Mouse (Mus musculus) cerebellum, adult 8-10 months (tissue): Measurements from ENCODE around the gene Igfbp6.

Experiments used
- DNase-seq: peaks from one replicate; pipeline ENCODE4 v3.0.0; 2022

The Igfbp6 gene

GRCm38 (mm10) chr15:102178279-102178678 lies 34.1 kb downstream of the Igfbp6 start:
- peak; percentile 89 for DNase-seq

- no peak for DNase-seq
Measured at GRCm38 (mm10) chr15:102179106-102179505, 34.9 kb downstream of the Igfbp6 start.

- no peak for DNase-seq
Measured at GRCm38 (mm10) chr15:102179924-102180323, 35.8 kb downstream of the Igfbp6 start.

GRCm38 (mm10) chr15:102183076-102183475 lies 38.9 kb downstream of the Igfbp6 start:
- no peak for DNase-seq

- DNase-seq, result no peak
Measured at GRCm38 (mm10) chr15:102186239-102186638, 42.1 kb downstream of the Igfbp6 start.

GRCm38 (mm10) chr15:102188096-102188495 lies 43.9 kb downstream of the Igfbp6 start:
- no peak for DNase-seq

GRCm38 (mm10) chr15:102188883-102189282 lies 44.7 kb downstream of the Igfbp6 start:
- no peak for DNase-seq

GRCm38 (mm10) chr15:102191699-102192098 lies 47.5 kb downstream of the Igfbp6 start:
- no peak for DNase-seq

GRCm38 (mm10) chr15:102192271-102192812 lies 48.2 kb downstream of the Igfbp6 start:
- no peak for DNase-seq

GRCm38 (mm10) chr15:102192820-102193386 lies 48.7 kb downstream of the Igfbp6 start:
- DNase-seq, result no peak

- DNase-seq, result no peak
Measured at GRCm38 (mm10) chr15:102193652-102194051, 49.5 kb downstream of the Igfbp6 start.

GRCm38 (mm10) chr15:102194439-102194838 lies 50.3 kb downstream of the Igfbp6 start:
- DNase-seq, result no peak

- no peak for DNase-seq
Measured at GRCm38 (mm10) chr15:102195373-102195772, 51.2 kb downstream of the Igfbp6 start.

- DNase-seq, result no peak
Measured at GRCm38 (mm10) chr15:102198841-102199240, 54.7 kb downstream of the Igfbp6 start.
